ENCODE assay signal across 17 mouse cellular contexts in genomic region chr14:121906341-121906991, GRCm38 (mm10). TPM values are rescaled to one million over a fixed set of nuclear protein-coding genes. Genes with fewer than 3 reads are reported as not detected.
DNase-seq lines count a peak whose midpoint lies in the region; ATAC-seq and TF ChIP-seq lines count a peak whose summit lies in the region.
"Had no signal": no experiment of that assay in that cellular context is flagged by ENCODE, and none has a peak within 500 bp of the region (broad histone marks: within the 10 kb centered on the region; RNA-seq: fewer than 3 reads in every experiment).

No protein-coding gene starts in this region.

- peak; percentile 43 for ATAC-seq in activated CD4-positive, CD25-positive, alpha-beta regulatory T cell, adult 4 months
- ATAC-seq in megakaryocyte progenitor cell, adult 5-6 weeks (replicated peaks; ENCODE audit: poor library complexity), result peak; percentile 56
- ATAC-seq in intestine, postnatal 0 days, result no peak
- ATAC-seq in forebrain, embryonic 15.5 days (replicated peaks), result no peak

- 84% methylated on average over 8 of the region's 8 CpGs for WGBS in intestine, postnatal 0 days
- 89% methylated on average over 8 of the region's 8 CpGs for WGBS in forebrain, embryonic 15.5 days
- 79% methylated on average over 8 of the region's 8 CpGs for WGBS in limb, embryonic 10.5 days

- DNase-seq in 416B (ENCODE audit: low read depth), result peak; percentile 28
- peak; percentile 72 for DNase-seq in induced T-regulatory cell, adult 2 months (ENCODE audit: low read depth)
- no peak for DNase-seq in testis, postnatal 14 days (ENCODE audit: low spot score)
- DNase-seq in limb, embryonic 10.5 days (ENCODE audit: low spot score), result no peak
- DNase-seq: adrenal gland, postnatal 10 days; cerebellum, adult 18-20 months; embryo, embryonic 11 days; heart, postnatal 36 days; kidney, adult 2 months; lung, adult 18-20 months had no signal

- H3K27ac ChIP-seq in intestine, postnatal 0 days (ENCODE audit: low read depth, low read length), result no peak overlapping the region
- no peak overlapping the region for H3K27ac ChIP-seq in forebrain, embryonic 15.5 days (replicated peaks)
- no peak overlapping the region for H3K27ac ChIP-seq in limb, embryonic 10.5 days
- H3K27ac ChIP-seq: heart, embryonic 10.5 days; midbrain, embryonic 10.5 days had no signal

- H3K9ac ChIP-seq in intestine, postnatal 0 days (ENCODE audit: low read depth, low read length), result no peak overlapping the region
- H3K9ac ChIP-seq in forebrain, embryonic 15.5 days (replicated peaks), result no peak overlapping the region

- H3K4me2 ChIP-seq in intestine, postnatal 0 days (replicated peaks; ENCODE audit: low read depth), result no peak overlapping the region
- no peak overlapping the region for H3K4me2 ChIP-seq in forebrain, embryonic 15.5 days (replicated peaks)

- no peaks in the 10 kb centered on the region for H3K27me3 ChIP-seq in intestine, postnatal 0 days (replicated peaks; ENCODE audit: control insufficient read depth, insufficient read depth, low read length)
- H3K27me3 ChIP-seq in forebrain, embryonic 15.5 days, result no peaks in the 10 kb centered on the region
- no peaks in the 10 kb centered on the region for H3K27me3 ChIP-seq in limb, embryonic 10.5 days (ENCODE audit: low read depth, poor library complexity, severe bottlenecking)

- no peak for TF ChIP-seq CTCF in intestine, postnatal 0 days (IDR thresholded peaks at IDR 0.05; ENCODE audit: low read depth)

- no peaks in the 10 kb centered on the region for H3K9me3 ChIP-seq in intestine, postnatal 0 days (ENCODE audit: control insufficient read depth)
- no peaks in the 10 kb centered on the region for H3K9me3 ChIP-seq in forebrain, embryonic 15.5 days
- H3K9me3 ChIP-seq in limb, embryonic 10.5 days (replicated peaks), result no peaks in the 10 kb centered on the region
- H3K9me3 ChIP-seq: heart, embryonic 10.5 days; midbrain, embryonic 10.5 days had no signal

- no peak overlapping the region for H3K4me3 ChIP-seq in intestine, postnatal 0 days (ENCODE audit: low read depth, low read length)
- H3K4me3 ChIP-seq in forebrain, embryonic 15.5 days, result no peak overlapping the region
- H3K4me3 ChIP-seq in limb, embryonic 10.5 days, result no peak overlapping the region
- H3K4me3 ChIP-seq: heart, embryonic 10.5 days; midbrain, embryonic 10.5 days had no signal

- no peaks in the 10 kb centered on the region for H3K4me1 ChIP-seq in intestine, postnatal 0 days (replicated peaks; ENCODE audit: control insufficient read depth, insufficient read depth, low read length)
- no peaks in the 10 kb centered on the region for H3K4me1 ChIP-seq in forebrain, embryonic 15.5 days
- H3K4me1 ChIP-seq in limb, embryonic 10.5 days, result peaks cover 6% of the 10 kb centered on the region
- H3K4me1 ChIP-seq: midbrain, embryonic 10.5 days had no signal

- H3K36me3 ChIP-seq in intestine, postnatal 0 days (ENCODE audit: control insufficient read depth, insufficient read depth), result peaks cover 40% of the 10 kb centered on the region
- peaks cover 39% of the 10 kb centered on the region for H3K36me3 ChIP-seq in forebrain, embryonic 15.5 days
- peaks cover 56% of the 10 kb centered on the region for H3K36me3 ChIP-seq in limb, embryonic 10.5 days

RNA-seq across cellular contexts. Expression of gene Gpr18, which starts 9.1 kb away (rescaled TPM):
- 10 to 100 TPM; 83.8 to 86.0 TPM for polyA plus RNA-seq in activated CD4-positive, CD25-positive, alpha-beta regulatory T cell, adult 4 months (2017; shearing (Covaris generic))
- total RNA-seq in megakaryocyte progenitor cell, adult 5-6 weeks (2015), result 0.68 and 2.1 TPM in 2 replicates
- 0.34 and 1.9 TPM in 2 replicates for total RNA-seq in megakaryocyte progenitor cell, adult 5-6 weeks (2017)
- polyA plus RNA-seq in intestine, postnatal 0 days (2015; fragmentation: Nextera tagmentation; extraction: Ambion mirVana), result 0.10 and 0.13 TPM in 2 replicates
- 0.17 and 0.29 TPM in 2 replicates for polyA plus RNA-seq in forebrain, embryonic 15.5 days (2015; fragmentation: Nextera tagmentation; extraction: Ambion mirVana)
- 0.19 and 0.29 TPM in 2 replicates for polyA plus RNA-seq in limb, embryonic 10.5 days (2016; fragmentation: Nextera tagmentation; extraction: Ambion mirVana)
- total RNA-seq: left cerebral cortex, adult 8-10 months had no signal

RNA-seq across cellular contexts. Expression of gene Ubac2, which starts 28.0 kb away (rescaled TPM):
- 10 to 100 TPM; 62.5 to 75.1 TPM for polyA plus RNA-seq in activated CD4-positive, CD25-positive, alpha-beta regulatory T cell, adult 4 months (2017; shearing (Covaris generic))
- total RNA-seq in megakaryocyte progenitor cell, adult 5-6 weeks (2015), result 31.1 and 33.5 TPM in 2 replicates
- total RNA-seq in megakaryocyte progenitor cell, adult 5-6 weeks (2017), result 19.0 and 25.2 TPM in 2 replicates
- polyA plus RNA-seq in intestine, postnatal 0 days (2015; fragmentation: Nextera tagmentation; extraction: Ambion mirVana), result 39.2 and 39.9 TPM in 2 replicates
- polyA plus RNA-seq in forebrain, embryonic 15.5 days (2015; fragmentation: Nextera tagmentation; extraction: Ambion mirVana), result 51.8 and 53.5 TPM in 2 replicates
- polyA plus RNA-seq in limb, embryonic 10.5 days (2016; fragmentation: Nextera tagmentation; extraction: Ambion mirVana), result 66.2 and 73.4 TPM in 2 replicates

RNA-seq across cellular contexts. Expression of gene Gpr183, which starts 58.5 kb away (rescaled TPM):
- polyA plus RNA-seq in activated CD4-positive, CD25-positive, alpha-beta regulatory T cell, adult 4 months (2017; shearing (Covaris generic)), result 100 to 1,000 TPM; 104 to 118 TPM
- total RNA-seq in megakaryocyte progenitor cell, adult 5-6 weeks (2015), result 4.0 and 7.1 TPM in 2 replicates
- 2.2 and 3.5 TPM in 2 replicates for total RNA-seq in megakaryocyte progenitor cell, adult 5-6 weeks (2017)
- 1.5 and 1.6 TPM in 2 replicates for polyA plus RNA-seq in intestine, postnatal 0 days (2015; fragmentation: Nextera tagmentation; extraction: Ambion mirVana)
- polyA plus RNA-seq in forebrain, embryonic 15.5 days (2015; fragmentation: Nextera tagmentation; extraction: Ambion mirVana), result 0.98 and 1.6 TPM in 2 replicates
- 2.4 and 2.7 TPM in 2 replicates for polyA plus RNA-seq in limb, embryonic 10.5 days (2016; fragmentation: Nextera tagmentation; extraction: Ambion mirVana)

Comparison
In these comparisons a context has a peak if more than half of its experiments do, and no peak if none do; other contexts are left out.
1. DNase-seq: peak in 416B (single experiment) and induced T-regulatory cell, adult 2 months (single experiment); none in testis, postnatal 14 days (single experiment) and limb, embryonic 10.5 days (single experiment).
2. ATAC-seq: peak in activated CD4-positive, CD25-positive, alpha-beta regulatory T cell, adult 4 months (single experiment) and megakaryocyte progenitor cell, adult 5-6 weeks (single experiment); none in intestine, postnatal 0 days (single experiment) and forebrain, embryonic 15.5 days (single experiment).
3. RNA of gene Gpr18, which starts 9.1 kb away (polyA plus RNA-seq): 83.8 to 86.0 TPM in activated CD4-positive, CD25-positive, alpha-beta regulatory T cell, adult 4 months; 0.17 to 0.29 TPM in forebrain, embryonic 15.5 days, 0.19 to 0.29 TPM in limb, embryonic 10.5 days and 0.10 to 0.13 TPM in intestine, postnatal 0 days; every median in the first group is over 10 times any median in the second.
4. RNA of gene Gpr183, which starts 58.5 kb away (polyA plus RNA-seq): 104 to 118 TPM in activated CD4-positive, CD25-positive, alpha-beta regulatory T cell, adult 4 months; 2.4 to 2.7 TPM in limb, embryonic 10.5 days, 1.5 to 1.6 TPM in intestine, postnatal 0 days and 0.98 to 1.6 TPM in forebrain, embryonic 15.5 days; every median in the first group is over 10 times any median in the second.